Mouse (Mus musculus): ENCODE measurements around the gene Slc35f1.

- TF ChIP-seq CTCF (IDR thresholded peaks at IDR 0.05; ENCODE audit: control insufficient read depth, insufficient read depth, insufficient read length) (no peak), USF1 (IDR thresholded peaks at IDR 0.05; ENCODE audit: low read depth) (no peak), MYOD1 (IDR thresholded peaks at IDR 0.05; ENCODE audit: control insufficient read depth, insufficient read length, low read depth) (no peak), CEBPB (IDR thresholded peaks at IDR 0.05; ENCODE audit: low read depth) (no peak)
Observed at GRCm38 (mm10) chr10:52712166-52712565, 21.8 kb downstream of the Slc35f1 start.
